Mouse (Mus musculus) intestine, embryonic 16.5 days (tissue): Measurements from ENCODE around the gene Rab3gap2. TPM values are rescaled to one million over a fixed set of nuclear protein-coding genes. Genes with fewer than 3 reads are reported as not detected.

ENCODE experiments used
- ATAC-seq: fragments of 200-750 bp; cut with Nextera tagmentation; 2 replicates; pipeline ENCODE4 v1.8.0; 2017; ENCODE audit warnings: moderate TSS enrichment, moderate library complexity
- H3K27ac ChIP-seq: fragments of 300-500 bp; sonication (generic); 2 replicates; pipeline ENCODE4 v1.5.1; 2014; ENCODE audit warnings: mild to moderate bottlenecking, low read length
- H3K27me3 ChIP-seq: fragments of 300-500 bp; sonication (generic); replicated peaks from 2 replicates; pipeline ENCODE4 v1.6.1; 2014; ENCODE audit warnings: low read length, control low read depth, mixed read lengths; ENCODE audit not compliant: control insufficient read depth, insufficient read depth
- H3K36me3 ChIP-seq: fragments of 300-500 bp; sonication (generic); 2 replicates; pipeline ENCODE4 v1.6.1; 2014; ENCODE audit warnings: low read length, control low read depth; ENCODE audit not compliant: control insufficient read depth, insufficient read depth
- H3K4me1 ChIP-seq: fragments of 300-500 bp; sonication (generic); 2 replicates; pipeline ENCODE4 v1.6.1; 2014; ENCODE audit warnings: low read length, control low read depth, mixed read lengths; ENCODE audit not compliant: control insufficient read depth, insufficient read depth
- H3K4me2 ChIP-seq: fragments of 300-500 bp; sonication (generic); 2 replicates; pipeline ENCODE4 v1.6.1; 2014; ENCODE audit warnings: low read depth, low read length, control low read depth
- H3K4me3 ChIP-seq: fragments of 300-500 bp; sonication (generic); 2 replicates; pipeline ENCODE4 v1.5.1; 2014; ENCODE audit warnings: mild to moderate bottlenecking, low read length
- H3K9ac ChIP-seq: fragments of 300-500 bp; sonication (generic); 2 replicates; pipeline ENCODE4 v1.6.1; 2014; ENCODE audit warnings: low read depth, low read length
- H3K9me3 ChIP-seq: fragments of 300-500 bp; sonication (generic); 2 replicates; pipeline ENCODE4 v1.6.1; 2016; ENCODE audit warnings: low read length, control low read depth; ENCODE audit not compliant: control insufficient read depth
- WGBS: fragments of 180-500 bp; shearing (Covaris S2); extraction: QIAGEN DNeasy Blood & Tissue Kit; methylation state at CpG from one replicate; pipeline ENCODE4 v1.1.7; 2014; 5-methylcytosine and 5-hydroxymethylcytosine counted together
- polyA plus RNA-seq: library from polyadenylated mRNA; unstranded; fragments of >200 nt; fragmentation: Nextera tagmentation; extraction: Ambion mirVana; gene quantifications from 2 replicates; pipeline ENCODE4 v1.2.1, GENCODE M21; 2015

Gene Rab3gap2
- polyA plus RNA-seq, 1 experiment from 2014 or later, result 25.4 TPM

- Histone ChIP-seq H3K9ac (no peak overlapping the region), H3K4me2 (no peak overlapping the region), H3K4me1 (peaks cover 9% of the 10 kb centered on the region), H3K27me3 (no peaks in the 10 kb centered on the region), H3K9me3 (no peaks in the 10 kb centered on the region), H3K36me3 (peaks cover 21% of the 10 kb centered on the region), H3K4me3 (no peak overlapping the region), H3K27ac (no peak overlapping the region)
- WGBS, result 91% methylated on average over 20 of the region's 20 CpGs
- ATAC-seq, result no peak
These were observed 83.1 kb downstream of the Rab3gap2 start for GRCm38 (mm10) chr1:185287066-185287465.

GRCm38 (mm10) chr1:185289231-185289630 is 85.3 kb downstream of the Rab3gap2 start:
- Histone ChIP-seq H3K9ac (no peak overlapping the region), H3K9me3 (no peaks in the 10 kb centered on the region), H3K27me3 (no peaks in the 10 kb centered on the region), H3K4me2 (no peak overlapping the region), H3K4me1 (peaks cover 3% of the 10 kb centered on the region; the same call in 1 of the 2 replicates), H3K36me3 (peaks cover 11% of the 10 kb centered on the region), H3K27ac (no peak overlapping the region), H3K4me3 (no peak overlapping the region)
- WGBS, result 77% methylated on average over 5 of the region's 5 CpGs
- ATAC-seq, result no peak

GRCm38 (mm10) chr1:185291336-185291735 is 87.4 kb downstream of the Rab3gap2 start:
- Histone ChIP-seq H3K9me3 (no peaks in the 10 kb centered on the region), H3K4me3 (no peak overlapping the region), H3K27me3 (no peaks in the 10 kb centered on the region), H3K4me1 (no peaks in the 10 kb centered on the region), H3K9ac (no peak overlapping the region), H3K4me2 (no peak overlapping the region), H3K27ac (no peak overlapping the region), H3K36me3 (peaks cover 9% of the 10 kb centered on the region)
- no peak for ATAC-seq
- WGBS, result 87% methylated on average over 4 of the region's 4 CpGs

- Histone ChIP-seq H3K9ac (no peak overlapping the region), H3K4me2 (no peak overlapping the region), H3K27ac (no peak overlapping the region), H3K36me3 (peaks cover 12% of the 10 kb centered on the region), H3K4me1 (no peaks in the 10 kb centered on the region), H3K9me3 (no peaks in the 10 kb centered on the region), H3K27me3 (no peaks in the 10 kb centered on the region), H3K4me3 (no peak overlapping the region)
- 90% methylated on average over 10 of the region's 10 CpGs for WGBS
- ATAC-seq, result no peak; the same call in 1 of the 2 replicates
These were observed 88.9 kb downstream of the Rab3gap2 start for GRCm38 (mm10) chr1:185292646-185293360.

GRCm38 (mm10) chr1:185296850-185297249 is 92.9 kb downstream of the Rab3gap2 start:
- H3K4me2 ChIP-seq, result no peak overlapping the region
- peaks cover 12% of the 10 kb centered on the region; the same call in 1 of the 2 replicates for H3K36me3 ChIP-seq
- no peak overlapping the region for H3K27ac ChIP-seq
- no peak overlapping the region for H3K4me3 ChIP-seq
- no peak overlapping the region for H3K9ac ChIP-seq
- no peaks in the 10 kb centered on the region for H3K27me3 ChIP-seq
- WGBS, result 91% methylated on average over 7 of the region's 7 CpGs
- no peaks in the 10 kb centered on the region for H3K4me1 ChIP-seq
- H3K9me3 ChIP-seq, result no peaks in the 10 kb centered on the region
- no peak for ATAC-seq

- Histone ChIP-seq H3K4me1 (no peaks in the 10 kb centered on the region), H3K4me2 (no peak overlapping the region), H3K4me3 (no peak overlapping the region), H3K27ac (no peak overlapping the region), H3K27me3 (no peaks in the 10 kb centered on the region), H3K36me3 (peaks cover 21% of the 10 kb centered on the region), H3K9me3 (no peaks in the 10 kb centered on the region), H3K9ac (no peak overlapping the region)
- 92% methylated on average over 8 of the region's 8 CpGs for WGBS
- no peak for ATAC-seq
These were observed 94.6 kb downstream of the Rab3gap2 start for GRCm38 (mm10) chr1:185298496-185298895.

- Histone ChIP-seq H3K27ac (no peak overlapping the region), H3K36me3 (peaks cover 18% of the 10 kb centered on the region), H3K9ac (no peak overlapping the region), H3K4me3 (no peak overlapping the region), H3K27me3 (no peaks in the 10 kb centered on the region), H3K4me1 (no peaks in the 10 kb centered on the region), H3K9me3 (no peaks in the 10 kb centered on the region), H3K4me2 (no peak overlapping the region)
- ATAC-seq, result no peak
- WGBS, result 93% methylated on average over 6 of the region's 6 CpGs
These were observed 98.9 kb downstream of the Rab3gap2 start for GRCm38 (mm10) chr1:185302816-185303215.

GRCm38 (mm10) chr1:185306836-185307235 is 102.9 kb downstream of the Rab3gap2 start:
- Histone ChIP-seq H3K9me3 (no peaks in the 10 kb centered on the region), H3K4me1 (0 out of 2 replicates have a peak, but pooled peaks cover 5% of the 10 kb centered on the region), H3K36me3 (peaks cover 16% of the 10 kb centered on the region; the same call in 1 of the 2 replicates), H3K4me2 (no peak overlapping the region), H3K27ac (peak overlapping the region; percentile 43; the same call in 1 of the 2 replicates), H3K4me3 (no peak overlapping the region), H3K9ac (no peak overlapping the region), H3K27me3 (no peaks in the 10 kb centered on the region)
- 96% methylated on average over 12 of the region's 12 CpGs for WGBS
- ATAC-seq, result no peak

- WGBS, result 74% methylated on average over 7 of the region's 7 CpGs
- Histone ChIP-seq H3K4me1 (0 out of 2 replicates have a peak, but pooled peaks cover 5% of the 10 kb centered on the region), H3K4me2 (0 out of 2 replicates have a peak overlapping the region, but pooled peaks have one; percentile 12), H3K4me3 (no peak overlapping the region), H3K9me3 (no peaks in the 10 kb centered on the region), H3K9ac (no peak overlapping the region), H3K27ac (peak overlapping the region; percentile 90), H3K36me3 (peaks cover 14% of the 10 kb centered on the region; the same call in 1 of the 2 replicates), H3K27me3 (no peaks in the 10 kb centered on the region)
- peak; percentile 37 for ATAC-seq
These were observed 103.7 kb downstream of the Rab3gap2 start for GRCm38 (mm10) chr1:185307645-185308044.
